Mouse (Mus musculus): ENCODE results near the gene Plrg1. TPM values are rescaled to one million over a fixed set of nuclear protein-coding genes. Genes with fewer than 3 reads are reported as not detected.

The Plrg1 gene
- polyA plus RNA-seq, 1 experiment from 2014 or later, result 108 TPM

DNA sequence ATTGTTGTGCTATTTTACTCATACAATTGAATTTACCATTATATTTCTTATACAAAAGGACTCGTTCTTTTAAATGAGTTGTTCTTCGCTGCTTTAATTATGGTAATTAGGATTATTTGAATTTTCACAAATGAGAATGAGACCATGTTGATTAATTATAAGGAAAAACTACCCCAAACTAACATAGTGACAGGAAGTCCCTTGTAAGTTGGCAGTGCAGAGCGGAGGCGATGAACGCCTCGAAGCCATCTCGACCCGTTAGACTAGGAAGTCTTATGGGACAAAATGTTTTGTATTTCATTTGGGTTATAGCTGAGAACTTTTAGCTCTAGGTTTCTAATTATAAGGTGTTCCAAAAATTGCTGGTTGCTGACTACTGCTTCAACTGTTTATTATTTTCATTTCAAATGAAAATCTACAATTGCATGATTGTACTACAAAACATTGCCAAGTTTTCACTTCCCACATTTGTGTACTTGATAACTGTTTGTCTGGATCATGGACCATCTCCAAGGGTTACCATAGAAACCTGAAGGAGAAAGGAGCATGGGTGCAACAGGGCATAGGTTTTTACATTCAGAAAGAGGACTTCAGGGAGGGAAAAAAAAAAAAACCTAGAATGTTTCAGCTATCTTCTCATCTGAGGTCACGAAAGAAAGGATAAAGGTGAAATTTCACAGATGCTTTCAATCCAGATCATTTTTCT is 27.6 kb upstream of the Plrg1 start:
- Histone ChIP-seq H3K9ac (no peak overlapping the region), H3K27me3 (no peaks in the 10 kb centered on the region), H3K4me2 (no peak overlapping the region), H3K4me1 (replicated peaks) (0 out of 2 replicates have a peak, but pooled peaks cover under 1% of the 10 kb centered on the region), H3K4me3 (no peak overlapping the region), H3K36me3 (no peaks in the 10 kb centered on the region), H3K9me3 (no peaks in the 10 kb centered on the region), H3K27ac (no peak overlapping the region)
- WGBS, result 87% methylated on average over 9 of the region's 9 CpGs
- no peak for ATAC-seq (ENCODE audit: low FRiP score)

GRCm38 (mm10) chr3:83030331-83030730 is 25.0 kb upstream of the Plrg1 start:
- Histone ChIP-seq H3K27me3 (no peaks in the 10 kb centered on the region), H3K9ac (no peak overlapping the region), H3K4me3 (no peak overlapping the region), H3K36me3 (no peaks in the 10 kb centered on the region), H3K4me2 (no peak overlapping the region), H3K27ac (no peak overlapping the region), H3K4me1 (replicated peaks) (peaks cover 6% of the 10 kb centered on the region; the same call in 1 of the 2 replicates), H3K9me3 (no peaks in the 10 kb centered on the region)
- no peak for ATAC-seq (ENCODE audit: low FRiP score)
- WGBS, result 86% methylated on average over 4 of the region's 4 CpGs

DNA sequence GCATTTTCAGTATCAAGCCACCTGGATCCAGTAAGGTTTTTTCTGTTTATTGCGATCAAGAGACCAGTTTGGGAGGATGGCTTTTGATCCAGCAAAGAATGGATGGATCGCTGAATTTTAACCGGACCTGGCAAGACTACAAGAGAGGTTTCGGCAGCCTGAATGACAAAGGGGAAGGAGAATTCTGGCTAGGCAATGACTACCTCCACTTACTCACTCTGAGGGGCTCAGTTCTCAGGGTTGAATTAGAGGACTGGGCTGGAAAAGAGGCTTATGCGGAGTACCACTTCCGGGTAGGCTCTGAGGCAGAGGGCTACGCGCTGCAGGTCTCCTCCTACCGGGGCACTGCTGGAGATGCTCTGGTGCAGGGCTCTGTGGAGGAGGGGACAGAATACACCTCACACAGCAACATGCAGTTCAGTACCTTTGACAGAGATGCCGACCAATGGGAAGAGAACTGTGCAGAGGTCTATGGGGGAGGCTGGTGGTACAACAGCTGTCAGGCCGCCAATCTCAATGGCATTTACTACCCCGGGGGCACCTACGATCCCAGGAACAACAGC is 22.5 kb upstream of the Plrg1 start:
- peak overlapping the region; percentile 29 for H3K4me2 ChIP-seq
- no peaks in the 10 kb centered on the region for H3K27me3 ChIP-seq
- H3K36me3 ChIP-seq, result no peaks in the 10 kb centered on the region
- H3K27ac ChIP-seq, result no peak overlapping the region
- 0 out of 2 replicates have a peak, but pooled peaks have one; percentile 28 for ATAC-seq (ENCODE audit: low FRiP score)
- WGBS, result 45% methylated on average over 13 of the region's 13 CpGs
- H3K4me1 ChIP-seq (replicated peaks), result peaks cover 6% of the 10 kb centered on the region; the same call in 1 of the 2 replicates
- no peaks in the 10 kb centered on the region for H3K9me3 ChIP-seq
- H3K4me3 ChIP-seq, result peak overlapping the region; percentile 11
- H3K9ac ChIP-seq, result no peak overlapping the region

DNA sequence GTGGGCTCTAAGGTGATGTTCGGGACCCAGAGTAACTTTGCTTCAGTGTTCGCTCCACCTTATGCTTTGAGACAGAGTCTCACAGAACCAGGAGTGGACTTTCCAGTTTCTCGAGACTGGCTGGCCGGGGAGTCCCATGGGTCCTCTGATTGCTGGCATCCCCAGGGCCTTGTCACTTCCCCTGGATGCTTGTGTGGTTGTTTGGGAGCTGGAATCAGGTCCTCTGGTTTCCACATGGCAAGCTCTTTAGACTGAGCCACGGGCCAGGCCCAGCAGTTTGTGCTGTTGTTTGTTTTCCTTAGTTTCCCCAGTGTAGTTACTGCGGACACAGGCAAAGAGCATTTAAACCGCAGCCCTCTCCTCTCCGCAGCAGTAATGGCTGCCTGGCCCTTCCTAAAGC is 21.5 kb upstream of the Plrg1 start:
- Histone ChIP-seq H3K9ac (no peak overlapping the region), H3K4me2 (no peak overlapping the region), H3K36me3 (no peaks in the 10 kb centered on the region), H3K4me1 (replicated peaks) (peaks cover 6% of the 10 kb centered on the region; the same call in 1 of the 2 replicates), H3K9me3 (no peaks in the 10 kb centered on the region), H3K4me3 (no peak overlapping the region), H3K27me3 (no peaks in the 10 kb centered on the region), H3K27ac (no peak overlapping the region)
- ATAC-seq (ENCODE audit: low FRiP score), result no peak
- 90% methylated on average over 8 of the region's 8 CpGs for WGBS

- 87% methylated on average over 2 of the region's 2 CpGs for WGBS
- no peak overlapping the region for H3K27ac ChIP-seq
- no peak overlapping the region for H3K4me2 ChIP-seq
- H3K27me3 ChIP-seq, result no peaks in the 10 kb centered on the region
- H3K9ac ChIP-seq, result no peak overlapping the region
- no peaks in the 10 kb centered on the region for H3K9me3 ChIP-seq
- no peaks in the 10 kb centered on the region for H3K4me1 ChIP-seq (replicated peaks)
- ATAC-seq (ENCODE audit: low FRiP score), result no peak
- no peaks in the 10 kb centered on the region for H3K36me3 ChIP-seq
- no peak overlapping the region for H3K4me3 ChIP-seq
Observed at GRCm38 (mm10) chr3:83038865-83039264, 16.5 kb upstream of the Plrg1 start.

GRCm38 (mm10) chr3:83039666-83040065 is 15.7 kb upstream of the Plrg1 start:
- H3K4me1 ChIP-seq (replicated peaks), result no peaks in the 10 kb centered on the region
- H3K27ac ChIP-seq, result no peak overlapping the region
- H3K9ac ChIP-seq, result no peak overlapping the region
- H3K9me3 ChIP-seq, result no peaks in the 10 kb centered on the region
- WGBS, result 84% methylated on average over 4 of the region's 4 CpGs
- no peaks in the 10 kb centered on the region for H3K36me3 ChIP-seq
- no peaks in the 10 kb centered on the region for H3K27me3 ChIP-seq
- H3K4me2 ChIP-seq, result no peak overlapping the region
- H3K4me3 ChIP-seq, result no peak overlapping the region
- no peak for ATAC-seq (ENCODE audit: low FRiP score)

- Histone ChIP-seq H3K4me2 (no peak overlapping the region), H3K4me3 (no peak overlapping the region), H3K36me3 (no peaks in the 10 kb centered on the region), H3K4me1 (replicated peaks) (no peaks in the 10 kb centered on the region), H3K9me3 (no peaks in the 10 kb centered on the region), H3K9ac (no peak overlapping the region), H3K27ac (no peak overlapping the region), H3K27me3 (no peaks in the 10 kb centered on the region)
- ATAC-seq (ENCODE audit: low FRiP score), result no peak
- 93% methylated on average over 5 of the region's 5 CpGs for WGBS
Observed at GRCm38 (mm10) chr3:83042451-83042850, 12.9 kb upstream of the Plrg1 start.

GRCm38 (mm10) chr3:83046649-83047048 is 8.7 kb upstream of the Plrg1 start:
- Histone ChIP-seq H3K9ac (no peak overlapping the region), H3K27ac (no peak overlapping the region), H3K4me3 (no peak overlapping the region), H3K27me3 (no peaks in the 10 kb centered on the region), H3K36me3 (no peaks in the 10 kb centered on the region), H3K9me3 (no peaks in the 10 kb centered on the region), H3K4me2 (no peak overlapping the region), H3K4me1 (replicated peaks) (no peaks in the 10 kb centered on the region)
- no peak for ATAC-seq (ENCODE audit: low FRiP score)
- 85% methylated on average over 11 of the region's 11 CpGs for WGBS

- H3K4me2 ChIP-seq, result no peak within 1 kb of the TSS
- no peak within 1 kb of the TSS for H3K4me3 ChIP-seq
- no peak within 1 kb of the TSS for H3K9ac ChIP-seq
- no peak for ATAC-seq (ENCODE audit: low FRiP score)
- no peaks in the 10 kb centered on the region for H3K4me1 ChIP-seq (replicated peaks)
- H3K27me3 ChIP-seq, result no peaks in the 10 kb centered on the region
- H3K36me3 ChIP-seq, result no peaks in the 10 kb centered on the region
- no peak within 1 kb of the TSS for H3K27ac ChIP-seq
- WGBS, result 72% methylated on average over 8 of the region's 8 CpGs
- H3K9me3 ChIP-seq, result no peaks in the 10 kb centered on the region
Observed at GRCm38 (mm10) chr3:83049680-83050079, 5.6 kb upstream of the Plrg1 start, which contains the start of gene Fgb. Gene Fgb, minus strand, starts transcription at chr3:83049863.

- Histone ChIP-seq H3K4me1 (replicated peaks) (no peaks in the 10 kb centered on the region), H3K27ac (no peak overlapping the region), H3K36me3 (no peaks in the 10 kb centered on the region), H3K9me3 (no peaks in the 10 kb centered on the region), H3K9ac (no peak overlapping the region), H3K4me2 (no peak overlapping the region), H3K4me3 (no peak overlapping the region), H3K27me3 (no peaks in the 10 kb centered on the region)
- no peak for ATAC-seq (ENCODE audit: low FRiP score)
- WGBS, result 78% methylated on average over 5 of the region's 5 CpGs
Observed at GRCm38 (mm10) chr3:83050661-83051060, 4.7 kb upstream of the Plrg1 start.

DNA sequence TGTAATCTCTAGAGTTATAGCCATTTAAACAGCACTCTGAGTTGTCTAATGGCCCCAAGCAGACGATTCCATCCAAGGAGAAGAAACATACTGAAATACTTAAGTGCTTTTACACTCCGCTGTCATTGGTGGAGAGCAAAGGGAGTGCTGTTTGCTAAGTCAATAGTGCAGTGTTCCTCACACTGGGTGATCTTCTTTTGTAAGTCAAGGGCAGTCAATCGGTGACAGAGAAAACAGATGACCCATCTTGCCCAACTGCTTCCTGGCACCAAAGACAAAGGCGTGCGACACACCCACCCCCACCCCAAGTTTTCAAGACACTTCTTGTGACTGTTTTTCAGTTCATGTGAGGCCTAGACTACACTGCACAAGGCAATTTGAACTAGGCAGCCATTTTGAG is 3.2 kb upstream of the Plrg1 start:
- peaks cover 13% of the 10 kb centered on the region for H3K4me1 ChIP-seq (replicated peaks)
- H3K9ac ChIP-seq, result no peak overlapping the region
- WGBS, result 84% methylated on average over 5 of the region's 5 CpGs
- no peaks in the 10 kb centered on the region for H3K9me3 ChIP-seq
- no peak overlapping the region for H3K4me2 ChIP-seq
- no peak for ATAC-seq (ENCODE audit: low FRiP score)
- no peaks in the 10 kb centered on the region for H3K27me3 ChIP-seq
- no peak overlapping the region for H3K4me3 ChIP-seq
- no peak overlapping the region for H3K27ac ChIP-seq
- H3K36me3 ChIP-seq, result peaks cover 1% of the 10 kb centered on the region

DNA sequence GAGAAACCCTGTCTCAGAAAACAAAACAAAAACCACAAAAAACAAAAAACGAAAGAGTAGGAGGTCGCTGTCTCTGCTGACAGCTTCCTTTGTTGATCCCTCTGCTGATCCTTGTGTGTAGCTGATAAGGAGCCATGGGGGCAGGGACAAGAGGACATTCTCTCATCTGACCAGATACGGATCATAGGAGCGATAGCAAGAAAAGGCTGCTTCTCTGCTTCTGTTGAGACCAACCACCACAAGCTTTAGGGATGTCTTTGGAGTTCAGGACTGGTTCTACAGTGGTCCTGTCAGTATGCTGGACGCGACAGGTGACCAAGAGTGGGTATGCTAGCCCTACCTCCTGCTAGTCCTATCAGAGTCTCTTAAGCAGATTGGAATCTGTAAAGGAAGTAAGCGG is 2.2 kb upstream of the Plrg1 start:
- no peak overlapping the region for H3K27ac ChIP-seq
- no peak for ATAC-seq (ENCODE audit: low FRiP score)
- H3K36me3 ChIP-seq, result peaks cover 10% of the 10 kb centered on the region
- H3K27me3 ChIP-seq, result no peaks in the 10 kb centered on the region
- H3K9me3 ChIP-seq, result no peaks in the 10 kb centered on the region
- H3K9ac ChIP-seq, result no peak overlapping the region
- WGBS, result 92% methylated on average over 7 of the region's 7 CpGs
- no peak overlapping the region for H3K4me2 ChIP-seq
- H3K4me1 ChIP-seq (replicated peaks), result peaks cover 14% of the 10 kb centered on the region
- H3K4me3 ChIP-seq, result no peak overlapping the region

DNA sequence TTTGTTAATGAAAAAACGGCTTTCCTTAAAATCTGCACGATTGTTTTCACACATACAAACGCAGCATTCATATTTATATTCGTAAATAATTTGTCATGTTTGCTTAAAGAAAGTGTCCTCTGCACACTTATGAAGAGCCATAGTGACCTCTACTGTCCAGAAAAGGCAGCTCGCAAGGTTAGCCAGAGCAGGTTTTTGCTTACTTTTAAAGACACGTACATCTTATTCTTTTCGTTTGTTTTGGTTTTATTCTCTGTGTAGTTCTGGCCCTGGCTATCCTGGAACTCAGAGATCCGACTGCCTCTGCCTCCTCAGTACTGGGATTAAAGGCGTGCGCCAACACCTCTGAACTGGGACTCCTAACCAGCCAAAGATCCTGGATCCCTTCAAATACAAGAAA is 1.6 kb upstream of the Plrg1 start:
- H3K4me1 ChIP-seq (replicated peaks), result peaks cover 14% of the 10 kb centered on the region
- no peak overlapping the region for H3K9ac ChIP-seq
- peaks cover 16% of the 10 kb centered on the region for H3K36me3 ChIP-seq
- no peaks in the 10 kb centered on the region for H3K9me3 ChIP-seq
- ATAC-seq (ENCODE audit: low FRiP score), result no peak
- no peak overlapping the region for H3K4me3 ChIP-seq
- no peak overlapping the region for H3K27ac ChIP-seq
- no peaks in the 10 kb centered on the region for H3K27me3 ChIP-seq
- 37% methylated on average over 10 of the region's 10 CpGs for WGBS
- no peak overlapping the region for H3K4me2 ChIP-seq

All from hindbrain, embryonic 13.5 days (tissue).